Mouse (Mus musculus) ovary, adult 10 weeks (tissue): ENCODE measurements around the gene Tmem184a. TPM values are rescaled to one million over a fixed set of nuclear protein-coding genes. Genes with fewer than 3 reads are reported as not detected.

Experiments used
- polyA plus RNA-seq: library from polyadenylated mRNA; stranded (reverse); fragments of 350-450 nt; fragmentation: Illumina TruSeq; extraction: RNeasy Lipid Tissue Mini Kit (QIAGEN cat#74804); gene quantifications from one replicate; pipeline ENCODE4 v1.2.3, GENCODE M21; 2014

The Tmem184a gene
- polyA plus RNA-seq: 0.51 TPM

GRCm38 (mm10) chr5:139819538-139820181 lies at the start of gene Tmem184a:
Gene Tmem184a (minus strand): TSS chr5:139819917.

GRCm38 (mm10) chr5:139826357-139827055 lies 6.8 kb upstream of the Tmem184a start, which contains the start of the genes Gm26938 and Psmg3:
Gene Gm26938 (minus strand): TSS chr5:139826407.
Gene Psmg3 (minus strand): TSS chr5:139826885.

GRCm38 (mm10) chr5:139791227-139792158 lies 28.2 kb downstream of the Tmem184a start, which contains the start of gene Mafk:
Gene Mafk (plus strand): TSS chr5:139791513.

GRCm38 (mm10) chr5:139775216-139775926 lies 44.3 kb downstream of the Tmem184a start, which contains the start of gene Ints1:
Gene Ints1 (minus strand): TSS chr5:139775674.

Other genes with a start within 250 kb of the Tmem184a start
- 0.29 TPM for gene Micall2, start 83.6 kb downstream of the Tmem184a start, polyA plus RNA-seq
- 0.54 TPM for gene Ints1, start 44.2 kb downstream of the Tmem184a start, polyA plus RNA-seq
- gene Mafk, start 28.4 kb downstream of the Tmem184a start, polyA plus RNA-seq: 7.2 TPM
- not detected for gene Gm26938, start 6.5 kb upstream of the Tmem184a start, polyA plus RNA-seq
- not detected for gene Psmg3, start 7.0 kb upstream of the Tmem184a start, polyA plus RNA-seq
- 0.17 TPM for gene Elfn1, start 88.0 kb upstream of the Tmem184a start, polyA plus RNA-seq